Mouse (Mus musculus): Measurements from ENCODE around the gene Olfr606. TPM values are rescaled to one million over a fixed set of nuclear protein-coding genes. Genes with fewer than 3 reads are reported as not detected.
"Not testable (repeated sequence)": the region's sequence is repeated elsewhere in the genome, so short reads cannot be mapped to it uniquely, and the experiment has no call there.

Gene Olfr606
- total RNA-seq (2022): not detected

DNA sequence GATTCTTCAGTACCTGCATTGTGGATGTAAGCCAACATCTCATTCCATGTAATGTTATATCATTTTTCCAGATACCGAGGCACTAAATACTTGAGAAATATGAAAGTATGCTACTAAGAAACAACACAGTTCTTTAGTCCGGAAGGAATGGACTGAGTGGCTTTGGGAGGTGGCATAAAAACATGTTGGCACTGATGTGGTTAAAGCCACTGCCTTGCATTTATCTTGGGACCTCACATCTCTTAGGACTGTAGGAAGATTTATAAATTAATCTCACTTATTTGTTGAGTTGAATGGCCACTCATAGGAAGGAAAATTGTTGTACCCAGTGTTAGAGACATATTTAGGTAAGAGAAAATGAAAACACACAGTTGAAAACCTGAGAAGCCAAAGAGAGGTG is at the start of gene Olfr606:
Olfr606 (plus strand) TSS at position 301 of the 400 bp plus-strand sequence.
- no peak for DNase-seq (ENCODE audit: low spot score)

- not testable (repeated sequence) for DNase-seq (ENCODE audit: low spot score)
Measured at GRCm38 (mm10) chr7:103406521-103407055, 42.3 kb upstream of the Olfr606 start.

- not testable (repeated sequence) for DNase-seq (ENCODE audit: low spot score)
Measured at GRCm38 (mm10) chr7:103414772-103415171, 34.1 kb upstream of the Olfr606 start, which contains the start of gene Usp17lc. Usp17lc (plus strand) TSS chr7:103415072.

DNA sequence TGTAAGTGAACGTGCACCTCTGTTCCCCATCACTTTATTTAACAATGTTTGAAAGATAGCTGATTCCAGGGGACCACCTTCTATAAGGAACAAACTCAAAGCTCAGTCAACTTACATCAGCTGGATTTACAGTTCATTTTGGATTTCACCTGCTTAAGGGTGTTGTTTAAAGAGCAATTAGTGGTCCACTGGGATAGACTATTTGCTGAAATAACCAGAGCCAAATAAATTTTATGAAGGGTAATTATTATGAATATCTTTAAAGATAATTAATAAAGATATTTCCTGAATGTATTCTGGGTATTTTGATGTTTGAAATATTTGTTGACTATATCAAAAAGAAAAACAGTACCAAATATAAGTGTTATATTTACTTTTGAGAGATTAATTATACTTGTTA is 3.5 kb upstream of the Olfr606 start, which contains the start of gene Olfr605:
Olfr605 (minus strand) TSS at position 101 of the 400 bp plus-strand sequence.
- no peak for DNase-seq (ENCODE audit: low spot score)

- DNase-seq (ENCODE audit: low spot score): no peak
Measured at GRCm38 (mm10) chr7:103460590-103460989, 11.7 kb downstream of the Olfr606 start.

GRCm38 (mm10) chr7:103469577-103469976 is 20.7 kb downstream of the Olfr606 start, which contains the start of gene Olfr608:
Olfr608 (plus strand) TSS chr7:103469877.
- no peak for DNase-seq (ENCODE audit: low spot score)

DNA sequence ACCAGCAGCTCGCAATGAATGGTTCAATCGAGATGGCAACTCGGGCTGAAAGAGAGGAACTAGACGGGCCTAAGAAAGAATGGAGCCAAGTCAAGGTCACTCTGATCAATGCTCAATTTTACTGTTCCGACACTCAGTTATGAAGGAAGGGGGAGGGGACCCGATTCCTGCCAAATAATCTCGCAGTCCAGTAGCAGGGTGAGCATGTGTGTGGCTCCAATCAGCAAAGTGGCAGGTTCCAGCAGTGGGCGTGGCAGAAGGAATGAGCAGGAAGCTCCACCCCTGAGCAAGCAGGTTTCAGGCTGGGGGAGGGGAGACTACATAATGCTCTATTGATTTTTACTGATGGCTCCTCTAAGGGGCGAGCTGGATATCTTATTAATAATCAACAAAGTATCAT is 28.3 kb downstream of the Olfr606 start:
- not testable (repeated sequence) for DNase-seq (ENCODE audit: low spot score)

DNA sequence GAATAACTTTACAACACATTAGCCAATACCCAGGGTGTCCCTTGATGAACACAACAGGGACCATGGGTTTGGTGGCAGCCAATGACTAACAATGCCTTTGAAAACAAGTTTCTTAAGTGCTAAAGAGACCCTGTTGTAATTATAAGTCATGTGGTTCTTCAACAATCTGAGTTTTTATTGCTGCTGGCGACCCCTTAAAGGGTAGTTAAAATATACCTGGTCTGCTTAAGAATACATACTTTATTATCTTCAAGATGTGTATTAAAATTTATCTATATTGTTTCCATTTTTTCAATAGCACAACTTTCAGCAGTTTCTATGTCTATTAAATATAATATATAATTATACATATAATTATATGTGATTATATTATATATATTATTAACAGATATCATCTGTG is 49.1 kb downstream of the Olfr606 start, which contains the start of gene Olfr609:
Olfr609 (minus strand) TSS at position 101 of the 400 bp plus-strand sequence.
- DNase-seq (ENCODE audit: low spot score): no peak

Small RNA genes lying within 50 kb of the gene (microRNA-seq; reads per million reads assigned to microRNA genes)
- gene Gm25774: not detected

Other genes with a start within 250 kb of the Olfr606 start
- gene Olfr593, start 237.2 kb upstream of the Olfr606 start, total RNA-seq (2022): not detected
- not detected for gene Olfr594, start 232.1 kb upstream of the Olfr606 start, total RNA-seq (2022)
- gene Usp17ld, start 196.5 kb upstream of the Olfr606 start, total RNA-seq (2022): not detected
- gene Olfr596, start 143.4 kb upstream of the Olfr606 start, total RNA-seq (2022): not detected
- gene Olfr597, start 132.7 kb upstream of the Olfr606 start, total RNA-seq (2022): not detected
- not detected for gene Olfr598, start 125.5 kb upstream of the Olfr606 start, total RNA-seq (2022)
- gene Olfr599, start 113.1 kb upstream of the Olfr606 start, total RNA-seq (2022): not detected
- gene Olfr600, start 99.4 kb upstream of the Olfr606 start, total RNA-seq (2022): not detected
- gene Olfr601, start 86.4 kb upstream of the Olfr606 start, total RNA-seq (2022): not detected
- not detected for gene Olfr603, start 62.9 kb upstream of the Olfr606 start, total RNA-seq (2022)
- not detected for gene Usp17lc, start 34.0 kb upstream of the Olfr606 start, total RNA-seq (2022)
- gene Olfr605, start 3.6 kb upstream of the Olfr606 start, total RNA-seq (2022): not detected
- gene Olfr607, start 15.1 kb downstream of the Olfr606 start, total RNA-seq (2022): not detected
- not detected for gene Olfr608, start 20.8 kb downstream of the Olfr606 start, total RNA-seq (2022)
- gene Olfr609, start 49.0 kb downstream of the Olfr606 start, total RNA-seq (2022): not detected
- gene Olfr610, start 63.1 kb downstream of the Olfr606 start, total RNA-seq (2022): not detected
- not detected for gene Olfr611, start 71.8 kb downstream of the Olfr606 start, total RNA-seq (2022)
- gene Olfr612, start 93.7 kb downstream of the Olfr606 start, total RNA-seq (2022): not detected
- gene Olfr613, start 99.0 kb downstream of the Olfr606 start, total RNA-seq (2022): not detected
- not detected for gene Olfr615, start 107.0 kb downstream of the Olfr606 start, total RNA-seq (2022)
- not detected for gene Olfr616, start 120.1 kb downstream of the Olfr606 start, total RNA-seq (2022)
- not detected for gene Olfr617, start 124.0 kb downstream of the Olfr606 start, total RNA-seq (2022)
- gene Olfr618, start 141.1 kb downstream of the Olfr606 start, total RNA-seq (2022): not detected
- not detected for gene Olfr619, start 151.5 kb downstream of the Olfr606 start, total RNA-seq (2022)
- not detected for gene Olfr620, start 163.5 kb downstream of the Olfr606 start, total RNA-seq (2022)
- not detected for gene Olfr622, start 193.7 kb downstream of the Olfr606 start, total RNA-seq (2022)
- gene Olfr623, start 214.7 kb downstream of the Olfr606 start, total RNA-seq (2022): not detected
- gene Olfr624, start 222.1 kb downstream of the Olfr606 start, total RNA-seq (2022): not detected
- gene Olfr625-ps1, start 233.7 kb downstream of the Olfr606 start, total RNA-seq (2022): not detected

All from heart, adult 8-10 months (tissue).